Mouse (Mus musculus) midbrain, embryonic 12.5 days (tissue): ENCODE data around the gene Fnbp1. TPM values are rescaled to one million over a fixed set of nuclear protein-coding genes. Genes with fewer than 3 reads are reported as not detected.
"Not testable (repeated sequence)": the region's sequence is repeated elsewhere in the genome, so short reads cannot be mapped to it uniquely, and the experiment has no call there.

Source experiments
- ATAC-seq: fragments of 200-750 bp; cut with Nextera tagmentation; 2 replicates; pipeline ENCODE4 v1.8.0; 2017; ENCODE audit warnings: low read depth, moderate TSS enrichment, moderate library complexity; ENCODE audit not compliant: low FRiP score
- H3K27ac ChIP-seq: fragments of 300-500 bp; sonication (generic); replicated peaks from 2 replicates; pipeline ENCODE4 v1.5.1; 2016; ENCODE audit warnings: mild to moderate bottlenecking
- H3K27me3 ChIP-seq: fragments of 300-500 bp; sonication (generic); 2 replicates; pipeline ENCODE4 v1.6.1; 2016; ENCODE audit warnings: mild to moderate bottlenecking
- H3K36me3 ChIP-seq: fragments of 300-500 bp; sonication (generic); 2 replicates; pipeline ENCODE4 v1.6.1; 2016
- H3K4me1 ChIP-seq: fragments of 300-500 bp; sonication (generic); 2 replicates; pipeline ENCODE4 v1.6.1; 2016
- H3K4me2 ChIP-seq: fragments of 300-500 bp; sonication (generic); replicated peaks from 2 replicates; pipeline ENCODE4 v1.6.1; 2016; ENCODE audit warnings: mild to moderate bottlenecking, moderate library complexity
- H3K4me3 ChIP-seq: fragments of 300-500 bp; sonication (generic); 2 replicates; pipeline ENCODE4 v1.5.1; 2016; ENCODE audit warnings: mild to moderate bottlenecking
- H3K9ac ChIP-seq: fragments of 300-500 bp; sonication (generic); replicated peaks from 2 replicates; pipeline ENCODE4 v1.6.1; 2016; ENCODE audit warnings: mild to moderate bottlenecking, moderate library complexity
- H3K9me3 ChIP-seq: fragments of 300-500 bp; sonication (generic); 2 replicates; pipeline ENCODE4 v1.6.1; 2016; ENCODE audit warnings: mild to moderate bottlenecking
- WGBS: fragments of 180-500 bp; shearing (Covaris S2); methylation state at CpG from one replicate; pipeline ENCODE4 v1.1.7; 2016; 5-methylcytosine and 5-hydroxymethylcytosine counted together
- polyA plus RNA-seq: library from polyadenylated mRNA; unstranded; fragments of >200 nt; fragmentation: Nextera tagmentation; extraction: Ambion mirVana; gene quantifications from 2 replicates; pipeline ENCODE4 v1.2.1, GENCODE M21; 2016

The Fnbp1 gene
- polyA plus RNA-seq, 1 experiment from 2014 or later = 12.8 TPM

GRCm38 (mm10) chr2:31167571-31167970 lies 25.8 kb upstream of the Fnbp1 start:
- WGBS = 88% methylated on average over 2 of the region's 2 CpGs
- not testable (repeated sequence) for H3K9ac ChIP-seq, H3K27ac ChIP-seq, ATAC-seq, H3K9me3 ChIP-seq, H3K4me3 ChIP-seq, H3K4me2 ChIP-seq, H3K27me3 ChIP-seq
- Histone ChIP-seq H3K36me3 (peaks cover 47% of the 10 kb centered on the region), H3K4me1 (peaks cover 11% of the 10 kb centered on the region; the same call in 1 of the 2 replicates)

DNA sequence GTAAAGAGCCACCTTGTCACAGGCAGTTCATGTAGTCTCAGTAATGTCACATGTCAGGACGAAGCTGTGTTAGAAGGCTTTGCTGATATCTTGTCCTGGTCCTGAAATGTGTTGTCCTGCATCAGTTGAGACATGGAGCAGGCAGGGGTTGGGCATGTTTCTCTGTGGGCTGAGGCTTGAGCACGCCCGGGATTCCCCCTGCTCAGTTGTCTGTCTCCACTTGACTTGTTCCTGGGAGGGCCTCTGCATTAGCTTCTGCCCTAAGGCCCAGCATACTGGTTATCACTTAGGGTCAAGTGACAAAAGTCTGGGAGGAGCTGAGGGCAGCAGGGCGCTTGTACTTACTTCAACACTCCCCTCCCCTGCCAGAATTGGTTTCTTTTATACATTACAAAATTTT lies 23.7 kb upstream of the Fnbp1 start:
- Histone ChIP-seq H3K4me1 (peaks cover 11% of the 10 kb centered on the region; the same call in 1 of the 2 replicates), H3K36me3 (peaks cover 27% of the 10 kb centered on the region), H3K9me3 (no peaks in the 10 kb centered on the region), H3K27ac (no peak overlapping the region), H3K9ac (no peak overlapping the region), H3K27me3 (no peaks in the 10 kb centered on the region), H3K4me3 (no peak overlapping the region), H3K4me2 (no peak overlapping the region)
- no peak for ATAC-seq
- 70% methylated on average over 4 of the region's 4 CpGs for WGBS

DNA sequence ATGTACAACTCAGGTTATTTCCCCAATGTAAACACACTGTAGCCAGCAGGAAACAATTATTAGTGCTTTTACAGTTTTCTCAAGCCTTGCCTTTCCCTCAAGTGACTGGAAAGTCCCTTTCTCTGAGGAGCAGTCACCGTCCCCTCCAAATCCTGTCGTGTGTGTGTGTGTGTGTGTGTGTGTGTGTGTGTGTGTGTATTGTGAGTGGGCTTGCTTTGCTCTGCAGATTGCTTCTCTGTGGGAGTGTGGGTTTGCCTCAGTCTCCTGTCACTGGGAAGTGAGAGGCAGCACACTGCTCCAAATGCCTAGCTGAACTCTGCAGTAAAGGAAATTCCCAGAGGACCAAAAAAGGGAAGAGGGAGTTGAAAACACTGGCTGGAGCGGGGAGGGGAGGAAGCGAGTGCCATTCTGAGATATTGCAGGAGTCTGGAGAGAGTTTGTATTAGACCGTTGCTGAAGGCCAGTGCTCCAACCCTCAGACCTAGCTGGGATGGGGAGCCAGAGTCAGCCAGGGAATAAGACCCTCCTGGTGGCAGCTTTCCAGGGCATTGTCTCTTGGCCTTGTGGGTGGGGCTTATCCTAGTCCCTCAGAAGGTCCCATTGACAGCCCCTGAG lies 23.1 kb upstream of the Fnbp1 start:
- no peak overlapping the region for H3K4me2 ChIP-seq
- peaks cover 11% of the 10 kb centered on the region; the same call in 1 of the 2 replicates for H3K4me1 ChIP-seq
- no peaks in the 10 kb centered on the region for H3K9me3 ChIP-seq
- H3K4me3 ChIP-seq = no peak overlapping the region
- 58% methylated on average over 5 of the region's 5 CpGs for WGBS
- no peaks in the 10 kb centered on the region for H3K27me3 ChIP-seq
- H3K36me3 ChIP-seq = peaks cover 21% of the 10 kb centered on the region
- 0 out of 2 replicates have a peak overlapping the region, but pooled peaks have one; percentile 3 for H3K27ac ChIP-seq
- no peak overlapping the region; the same call in 1 of the 2 replicates for H3K9ac ChIP-seq
- no peak for ATAC-seq

DNA sequence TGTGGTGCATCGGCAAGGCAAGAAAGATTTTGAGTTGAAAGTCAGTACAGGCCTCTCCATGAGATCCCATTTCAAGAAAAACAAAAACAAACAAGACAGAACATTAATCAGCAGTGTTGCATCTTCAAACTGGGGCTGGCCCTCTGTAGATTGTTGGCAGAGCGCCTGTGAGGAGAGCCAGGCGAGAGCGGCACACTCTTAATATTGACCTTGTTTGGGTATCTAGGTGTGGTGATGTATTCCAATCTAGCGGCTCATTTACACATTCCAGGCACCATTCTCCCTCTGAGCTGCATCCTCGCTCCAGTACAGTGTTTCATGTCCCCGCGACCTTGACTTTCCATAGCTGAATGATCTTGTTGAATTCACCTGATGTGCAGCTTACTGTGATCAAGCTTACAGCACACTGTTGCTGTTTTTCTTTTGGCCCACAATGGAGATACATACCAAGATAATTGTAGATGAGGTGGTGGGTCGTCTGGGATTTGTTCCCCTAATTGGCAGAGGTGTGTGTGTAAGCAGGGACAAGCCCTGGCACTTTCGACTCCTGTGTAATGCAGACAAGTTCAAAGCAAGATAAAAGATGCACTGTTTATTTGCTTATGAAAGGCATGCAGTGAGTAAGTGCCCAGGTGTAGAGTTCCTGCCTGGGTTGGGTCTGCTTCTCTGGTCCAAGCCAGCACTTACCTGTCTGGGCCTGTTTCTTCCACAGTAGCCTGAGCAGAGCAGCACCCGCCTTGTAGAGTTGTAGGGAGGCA lies 21.7 kb upstream of the Fnbp1 start:
- ATAC-seq = no peak
- Histone ChIP-seq H3K27ac (no peak overlapping the region), H3K9me3 (no peaks in the 10 kb centered on the region), H3K36me3 (peaks cover 7% of the 10 kb centered on the region), H3K27me3 (no peaks in the 10 kb centered on the region), H3K4me2 (no peak overlapping the region), H3K4me3 (no peak overlapping the region), H3K4me1 (peaks cover 11% of the 10 kb centered on the region; the same call in 1 of the 2 replicates), H3K9ac (no peak overlapping the region)
- WGBS = 89% methylated on average over 11 of the region's 11 CpGs

GRCm38 (mm10) chr2:31161620-31162019 lies 19.8 kb upstream of the Fnbp1 start:
- no peak overlapping the region for H3K4me3 ChIP-seq
- H3K27me3 ChIP-seq = no peaks in the 10 kb centered on the region
- no peak overlapping the region for H3K9ac ChIP-seq
- WGBS = 88% methylated on average over 4 of the region's 4 CpGs
- H3K36me3 ChIP-seq = no peaks in the 10 kb centered on the region
- no peak overlapping the region for H3K4me2 ChIP-seq
- H3K9me3 ChIP-seq = no peaks in the 10 kb centered on the region
- ATAC-seq = no peak
- peaks cover 11% of the 10 kb centered on the region; the same call in 1 of the 2 replicates for H3K4me1 ChIP-seq
- no peak overlapping the region for H3K27ac ChIP-seq

- Histone ChIP-seq H3K4me3 (no peak overlapping the region), H3K27ac (no peak overlapping the region), H3K36me3 (no peaks in the 10 kb centered on the region), H3K9ac (no peak overlapping the region), H3K9me3 (no peaks in the 10 kb centered on the region), H3K4me1 (peaks cover 11% of the 10 kb centered on the region; the same call in 1 of the 2 replicates), H3K4me2 (no peak overlapping the region), H3K27me3 (no peaks in the 10 kb centered on the region)
- WGBS = 91% methylated on average over 10 of the region's 10 CpGs
- ATAC-seq = no peak
These were observed 18.5 kb upstream of the Fnbp1 start for GRCm38 (mm10) chr2:31160147-31160920.

DNA sequence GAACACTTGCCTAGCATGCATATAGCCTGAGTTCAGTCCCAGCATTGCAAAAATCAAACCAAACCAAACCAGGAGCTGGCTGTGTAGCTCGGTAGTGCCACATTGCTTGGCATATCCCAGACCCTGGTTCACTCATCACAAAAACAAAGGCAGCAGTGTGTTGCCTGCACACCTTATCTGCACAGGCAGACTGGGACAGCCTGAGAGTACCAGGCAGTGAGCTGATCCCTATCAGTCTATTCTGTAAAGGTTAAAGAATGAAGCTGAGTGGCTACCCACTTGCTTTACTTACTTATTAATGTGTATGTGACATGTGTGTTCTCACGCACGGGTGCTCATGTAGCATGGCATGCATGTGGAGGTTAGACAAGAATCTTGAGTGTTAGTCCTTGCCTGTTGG lies 15.0 kb upstream of the Fnbp1 start:
- ATAC-seq = no peak
- no peaks in the 10 kb centered on the region for H3K36me3 ChIP-seq
- H3K27me3 ChIP-seq = no peaks in the 10 kb centered on the region
- H3K27ac ChIP-seq = no peak overlapping the region
- H3K9me3 ChIP-seq = no peaks in the 10 kb centered on the region
- H3K4me3 ChIP-seq = no peak overlapping the region
- peaks cover 13% of the 10 kb centered on the region for H3K4me1 ChIP-seq
- H3K9ac ChIP-seq = no peak overlapping the region
- no peak overlapping the region for H3K4me2 ChIP-seq
- WGBS = 95% methylated on average over 3 of the region's 3 CpGs

DNA sequence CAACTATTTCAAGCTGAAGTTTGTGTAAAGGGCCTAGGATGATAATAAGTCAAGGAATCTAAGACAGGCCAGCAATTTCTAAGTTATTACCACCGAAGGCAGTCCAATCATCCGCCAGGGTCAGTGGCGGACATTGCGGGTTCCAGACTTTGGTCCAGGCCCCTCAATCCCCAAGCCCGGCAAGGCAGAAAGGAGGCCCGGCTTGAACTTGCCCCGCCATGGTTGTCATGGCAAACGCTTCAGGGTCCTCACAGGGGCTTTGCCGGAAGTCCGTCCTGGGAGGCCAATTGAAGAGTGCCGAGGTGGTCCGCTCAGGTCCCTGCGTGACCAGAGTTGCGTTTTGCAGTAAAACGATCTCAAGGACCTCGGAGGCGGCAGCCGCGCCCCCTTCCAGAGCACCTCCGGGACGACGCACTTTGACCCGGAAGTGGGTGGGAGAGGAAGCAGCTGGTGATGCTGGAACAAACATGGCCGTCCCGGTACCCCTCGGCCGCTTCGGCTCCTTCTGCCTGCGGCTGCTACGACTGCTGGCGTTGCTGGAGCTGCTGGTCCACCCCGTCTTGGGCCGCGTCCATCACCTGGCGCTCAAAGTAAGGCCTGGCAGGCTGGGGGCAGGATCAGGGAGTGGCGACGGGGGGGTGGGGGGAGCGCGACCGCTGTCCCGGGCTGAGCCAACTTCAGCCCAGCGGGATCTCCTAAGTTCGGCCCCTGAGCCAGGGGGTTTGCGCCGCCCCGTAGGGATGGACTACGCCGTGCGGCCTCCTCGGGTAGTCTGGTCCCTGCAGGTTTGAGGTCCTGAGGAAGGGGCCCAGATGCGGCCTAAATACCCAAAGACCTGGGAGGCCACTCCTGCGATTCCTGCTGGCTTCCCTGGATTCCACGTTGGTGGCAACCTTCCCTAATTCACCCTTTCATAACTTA lies 10.3 kb upstream of the Fnbp1 start, which contains the start of gene Gpr107:
Gene Gpr107 (plus strand): TSS at position 425 of the 921 bp plus-strand sequence.
- H3K9me3 ChIP-seq = no peaks in the 10 kb centered on the region
- peaks cover 12% of the 10 kb centered on the region; the same call in 1 of the 2 replicates for H3K36me3 ChIP-seq
- under 1% methylated on average over 53 of the region's 53 CpGs for WGBS
- H3K4me2 ChIP-seq = peak within 1 kb of the TSS; percentile 80
- H3K9ac ChIP-seq = peak within 1 kb of the TSS; percentile 89
- no peaks in the 10 kb centered on the region for H3K27me3 ChIP-seq
- ATAC-seq = peak; percentile 89
- peak within 1 kb of the TSS; percentile 98 for H3K4me3 ChIP-seq
- H3K4me1 ChIP-seq = peaks cover 19% of the 10 kb centered on the region
- peak within 1 kb of the TSS; percentile 84 for H3K27ac ChIP-seq

- peaks cover 23% of the 10 kb centered on the region for H3K36me3 ChIP-seq
These were observed 9.0 kb upstream of the Fnbp1 start for GRCm38 (mm10) chr2:31150762-31151161.

DNA sequence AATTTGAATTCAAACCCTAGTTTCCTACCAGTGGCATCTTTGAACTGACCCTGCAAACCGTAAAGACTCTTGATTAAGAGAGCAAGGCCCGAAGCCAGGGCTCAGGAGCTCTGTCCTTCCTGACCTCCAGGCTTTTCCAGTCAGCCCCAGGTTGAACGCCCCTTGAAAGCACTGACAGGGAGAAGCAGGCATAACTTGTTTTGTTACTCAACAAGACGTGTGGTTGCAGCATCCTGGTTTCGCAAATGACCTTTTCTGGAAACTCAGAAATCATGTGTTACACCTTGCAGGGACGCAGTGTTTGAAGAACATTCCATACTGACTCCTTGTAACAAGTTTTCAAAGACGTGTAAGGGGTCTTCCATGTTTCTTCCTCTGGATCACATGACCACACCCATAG lies 5.2 kb upstream of the Fnbp1 start:
- ATAC-seq = no peak
- Histone ChIP-seq H3K4me2 (no peak overlapping the region), H3K4me3 (no peak overlapping the region), H3K9me3 (no peaks in the 10 kb centered on the region), H3K4me1 (peaks cover 12% of the 10 kb centered on the region), H3K27ac (no peak overlapping the region), H3K27me3 (peaks cover 20% of the 10 kb centered on the region), H3K9ac (no peak overlapping the region), H3K36me3 (peaks cover 23% of the 10 kb centered on the region)
- WGBS = 93% methylated on average over 7 of the region's 7 CpGs

More at GRCm38 (mm10) chr2:31150762-31151161, 9.0 kb upstream of the Fnbp1 start:
- no peaks in the 10 kb centered on the region for H3K27me3 ChIP-seq
- peaks cover 19% of the 10 kb centered on the region for H3K4me1 ChIP-seq
- peak overlapping the region; percentile 80; the same call in 1 of the 2 replicates for H3K4me2 ChIP-seq
- no peaks in the 10 kb centered on the region for H3K9me3 ChIP-seq
- no peak for ATAC-seq
- H3K4me3 ChIP-seq = no peak overlapping the region
- no peak overlapping the region for H3K27ac ChIP-seq
- H3K9ac ChIP-seq = no peak overlapping the region

GRCm38 (mm10) chr2:31144901-31145300 lies 3.1 kb upstream of the Fnbp1 start:
- H3K4me2 ChIP-seq = no peak overlapping the region
- no peaks in the 10 kb centered on the region for H3K9me3 ChIP-seq
- no peak overlapping the region for H3K9ac ChIP-seq
- H3K27ac ChIP-seq = no peak overlapping the region
- H3K4me3 ChIP-seq = no peak overlapping the region
- peaks cover 35% of the 10 kb centered on the region for H3K27me3 ChIP-seq
- peaks cover 18% of the 10 kb centered on the region for H3K4me1 ChIP-seq
- ATAC-seq = no peak
- H3K36me3 ChIP-seq = peaks cover 20% of the 10 kb centered on the region
- 71% methylated on average over 1 of the region's 1 CpGs for WGBS
